Mouse (Mus musculus): ENCODE data around the gene Spdef.

Gene Spdef

DNA sequence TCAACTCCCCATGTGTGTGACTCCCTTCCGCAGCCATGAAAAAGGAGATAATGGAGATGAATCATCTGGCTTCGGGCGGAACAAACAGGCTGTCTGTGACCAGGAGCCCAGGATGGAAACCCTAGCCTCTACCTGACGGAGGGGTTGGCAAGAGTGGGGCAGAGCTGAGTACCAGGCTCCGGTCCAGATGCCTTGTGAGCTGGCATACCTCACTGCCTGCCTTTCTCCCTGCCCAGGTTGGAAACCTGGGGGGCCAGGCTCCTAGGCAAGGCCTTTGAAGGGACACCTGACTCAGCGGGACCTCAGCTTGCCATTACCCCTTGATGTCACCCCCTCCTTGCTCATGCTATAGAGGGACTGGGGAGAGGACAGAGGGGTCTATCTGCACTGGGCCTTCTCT lies 12.2 kb upstream of the Spdef start:
- TF ChIP-seq GATA4 (IDR thresholded peaks at IDR 0.05; ENCODE audit: insufficient replicate concordance, low read length) = no peak

DNA sequence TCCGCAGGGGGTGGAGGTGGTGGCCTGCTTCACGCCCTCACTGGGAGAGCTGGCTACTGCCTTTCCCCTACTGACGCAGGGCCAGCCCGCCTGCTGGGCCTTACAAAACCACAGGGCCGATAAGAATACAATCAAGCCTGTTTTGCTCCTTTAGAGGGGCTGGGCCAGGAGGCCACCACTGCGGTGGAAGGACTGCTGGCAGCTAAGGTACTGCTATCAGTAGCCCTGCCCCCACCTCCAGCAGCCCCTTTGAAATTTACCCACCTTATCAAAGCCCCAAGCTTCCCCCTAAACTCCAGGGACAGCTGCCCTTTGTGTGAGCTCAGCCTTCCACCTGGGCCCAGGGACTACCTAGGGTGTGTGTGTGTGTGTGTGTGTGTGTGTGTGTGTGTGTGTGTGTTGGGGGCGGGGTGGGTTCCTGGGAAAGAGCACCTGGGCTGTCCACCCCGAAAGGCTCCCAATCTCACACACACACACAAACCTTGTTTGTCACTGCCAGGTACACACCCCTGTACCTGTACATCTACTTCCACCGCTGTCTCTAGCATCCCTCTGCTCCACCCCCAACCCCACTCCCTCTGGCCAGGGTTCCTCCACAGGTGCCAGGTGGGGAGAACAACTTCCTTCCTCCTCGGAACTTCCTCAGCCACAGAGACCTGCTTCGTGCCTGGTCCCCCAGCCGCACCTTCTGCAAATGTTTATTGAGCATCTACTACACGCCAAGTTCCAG lies 5.8 kb upstream of the Spdef start:
- no peak for TF ChIP-seq GATA4 (IDR thresholded peaks at IDR 0.05; ENCODE audit: insufficient replicate concordance, low read length)

DNA sequence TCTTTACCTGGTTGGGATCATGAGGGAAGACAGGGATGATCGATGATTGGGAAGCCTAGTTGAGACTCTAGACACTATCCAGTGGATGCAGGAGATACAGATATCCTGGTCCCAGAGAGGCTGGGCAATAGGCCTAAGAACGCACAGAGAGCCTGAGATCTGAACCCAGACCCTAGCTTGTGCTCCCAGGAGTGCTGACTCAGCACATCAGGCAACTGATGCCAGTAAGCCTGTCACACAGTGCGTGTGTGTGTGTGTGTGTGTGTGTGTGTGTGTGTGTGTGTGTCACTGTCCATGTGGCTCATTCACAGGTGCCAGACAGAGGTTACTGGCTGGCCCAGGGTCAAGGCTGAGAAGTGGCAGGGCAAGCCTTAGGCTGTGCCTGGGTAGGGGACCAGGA lies 3.9 kb upstream of the Spdef start:
- TF ChIP-seq GATA4 (IDR thresholded peaks at IDR 0.05; ENCODE audit: insufficient replicate concordance, low read length) = no peak

GRCm38 (mm10) chr17:27732152-27732551 lies 3.4 kb upstream of the Spdef start:
- no peak for TF ChIP-seq GATA4 (IDR thresholded peaks at IDR 0.05; ENCODE audit: insufficient replicate concordance, low read length)

GRCm38 (mm10) chr17:27726527-27726926 lies 2.2 kb downstream of the Spdef start:
- TF ChIP-seq GATA4 (IDR thresholded peaks at IDR 0.05; ENCODE audit: insufficient replicate concordance, low read length) = no peak

DNA sequence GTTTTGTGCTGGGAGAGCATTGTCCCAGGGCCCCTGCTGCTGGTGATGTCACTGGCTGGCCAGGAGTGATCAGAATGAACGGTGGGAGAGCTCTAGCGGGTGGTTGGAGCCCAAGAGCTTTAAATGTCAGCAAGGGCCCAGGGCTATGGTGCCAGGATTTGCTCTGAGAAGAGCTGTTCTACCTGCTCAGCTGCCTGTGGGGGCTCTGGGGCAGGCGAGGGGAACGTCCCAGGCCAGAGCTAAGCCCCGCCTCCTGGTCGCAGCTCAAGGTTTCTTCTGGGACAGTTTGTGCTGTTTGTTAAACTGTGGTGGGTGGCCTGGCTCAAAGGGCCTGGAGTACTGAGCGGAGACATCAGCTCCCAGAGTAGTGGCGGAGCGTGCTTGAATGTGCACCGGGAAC lies 3.3 kb downstream of the Spdef start:
- TF ChIP-seq GATA4 (IDR thresholded peaks at IDR 0.05; ENCODE audit: insufficient replicate concordance, low read length) = no peak

DNA sequence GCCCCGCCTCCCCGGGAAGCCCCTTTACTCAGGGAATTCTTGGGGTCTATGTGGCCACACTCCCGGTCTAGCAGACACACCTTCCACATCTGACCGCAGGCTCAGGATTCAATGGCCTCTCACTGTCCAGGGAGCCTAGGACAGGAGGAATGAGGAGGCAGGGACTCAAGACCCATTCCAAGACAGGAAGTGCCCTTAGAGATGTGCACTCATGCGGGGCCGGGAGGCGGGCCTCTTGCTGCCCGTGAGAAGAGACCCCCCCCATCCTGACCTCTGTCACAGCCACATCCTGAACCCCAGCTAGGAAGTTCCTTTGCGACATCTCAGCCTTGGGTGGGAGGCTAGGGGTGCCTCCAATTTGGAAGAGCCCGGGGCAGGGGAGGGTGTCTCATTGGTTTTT lies 3.7 kb downstream of the Spdef start:
- no peak for TF ChIP-seq GATA4 (IDR thresholded peaks at IDR 0.05; ENCODE audit: insufficient replicate concordance, low read length)

DNA sequence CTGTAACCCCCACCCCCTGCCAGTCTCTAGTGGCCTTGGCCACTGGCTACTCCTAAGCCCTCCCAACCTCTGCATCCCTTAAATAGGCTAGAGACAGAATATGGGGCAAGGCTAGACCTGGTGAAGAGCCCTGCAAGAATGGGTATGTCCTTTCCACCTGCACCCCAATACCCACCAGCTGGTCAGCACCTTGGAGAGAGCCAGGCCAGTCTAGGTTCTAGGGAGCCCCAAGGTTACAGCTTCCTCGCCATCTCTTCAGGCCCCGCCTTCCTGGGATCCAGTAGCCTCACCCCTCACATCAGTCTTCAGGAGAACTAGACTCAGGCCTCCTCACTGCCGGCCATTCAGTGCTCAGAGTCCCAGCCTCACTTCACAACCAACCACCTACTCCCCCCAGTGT lies 4.4 kb downstream of the Spdef start:
- TF ChIP-seq GATA4 (IDR thresholded peaks at IDR 0.05; ENCODE audit: insufficient replicate concordance, low read length) = no peak

GRCm38 (mm10) chr17:27721125-27721664 lies 7.6 kb downstream of the Spdef start:
- TF ChIP-seq GATA4 (IDR thresholded peaks at IDR 0.05; ENCODE audit: insufficient replicate concordance, low read length) = no peak

- TF ChIP-seq GATA4 (IDR thresholded peaks at IDR 0.05; ENCODE audit: insufficient replicate concordance, low read length) = no peak
Measured at GRCm38 (mm10) chr17:27720326-27720725, 8.4 kb downstream of the Spdef start.

DNA sequence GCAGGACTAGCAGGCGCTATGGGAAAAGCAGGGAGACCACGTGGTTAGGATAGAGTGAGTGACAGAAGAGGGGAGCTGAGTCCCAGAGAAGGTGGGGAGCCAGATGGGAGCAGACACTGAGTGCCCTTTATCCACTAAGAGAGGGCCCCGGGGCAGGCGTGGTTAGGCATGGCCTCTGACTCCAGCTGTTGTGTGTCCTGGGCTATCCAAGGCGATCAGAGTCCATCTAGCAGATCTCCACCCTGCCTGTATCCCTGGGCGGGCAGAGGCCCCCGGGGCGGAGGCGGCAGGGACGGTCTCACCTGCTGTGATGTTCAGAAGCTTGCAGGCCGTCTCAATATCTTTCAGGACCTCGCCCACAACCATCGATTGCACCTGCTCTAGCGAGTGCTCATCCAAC lies 9.1 kb downstream of the Spdef start:
- no peak for TF ChIP-seq GATA4 (IDR thresholded peaks at IDR 0.05; ENCODE audit: insufficient replicate concordance, low read length)

GRCm38 (mm10) chr17:27718250-27718649 lies 10.5 kb downstream of the Spdef start:
- no peak for TF ChIP-seq GATA4 (IDR thresholded peaks at IDR 0.05; ENCODE audit: insufficient replicate concordance, low read length)

DNA sequence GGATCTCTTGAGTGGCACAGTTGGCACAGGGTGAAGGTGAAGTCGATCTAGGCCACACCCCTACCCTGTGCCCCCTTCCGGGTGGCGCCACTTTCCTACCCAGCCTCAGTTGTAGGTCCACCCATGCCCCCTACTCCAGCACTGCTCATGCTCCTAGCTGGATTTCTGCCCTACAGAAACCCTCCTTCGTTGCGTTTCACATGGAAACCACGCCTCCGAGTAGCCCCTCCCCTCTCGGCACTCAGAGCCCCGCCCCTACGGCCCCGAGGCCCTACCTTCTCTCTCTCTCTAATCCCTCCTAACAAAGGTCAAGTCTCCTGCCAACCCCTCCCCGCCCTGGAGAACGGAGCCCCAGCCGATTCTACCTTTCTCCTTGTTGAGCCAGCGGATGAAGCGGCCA lies 12.0 kb downstream of the Spdef start:
- TF ChIP-seq GATA4 (IDR thresholded peaks at IDR 0.05; ENCODE audit: insufficient replicate concordance, low read length) = no peak

GRCm38 (mm10) chr17:27712832-27713231 lies 15.9 kb downstream of the Spdef start:
- no peak for TF ChIP-seq GATA4 (IDR thresholded peaks at IDR 0.05; ENCODE audit: insufficient replicate concordance, low read length)

- no peak for TF ChIP-seq GATA4 (IDR thresholded peaks at IDR 0.05; ENCODE audit: insufficient replicate concordance, low read length)
Measured at GRCm38 (mm10) chr17:27709650-27710049, 19.1 kb downstream of the Spdef start.

GRCm38 (mm10) chr17:27707954-27708661 lies 20.6 kb downstream of the Spdef start:
- no peak for TF ChIP-seq GATA4 (IDR thresholded peaks at IDR 0.05; ENCODE audit: insufficient replicate concordance, low read length)
